8 mouse cellular contexts compared by ENCODE assay signal in the genomic region with DNA sequence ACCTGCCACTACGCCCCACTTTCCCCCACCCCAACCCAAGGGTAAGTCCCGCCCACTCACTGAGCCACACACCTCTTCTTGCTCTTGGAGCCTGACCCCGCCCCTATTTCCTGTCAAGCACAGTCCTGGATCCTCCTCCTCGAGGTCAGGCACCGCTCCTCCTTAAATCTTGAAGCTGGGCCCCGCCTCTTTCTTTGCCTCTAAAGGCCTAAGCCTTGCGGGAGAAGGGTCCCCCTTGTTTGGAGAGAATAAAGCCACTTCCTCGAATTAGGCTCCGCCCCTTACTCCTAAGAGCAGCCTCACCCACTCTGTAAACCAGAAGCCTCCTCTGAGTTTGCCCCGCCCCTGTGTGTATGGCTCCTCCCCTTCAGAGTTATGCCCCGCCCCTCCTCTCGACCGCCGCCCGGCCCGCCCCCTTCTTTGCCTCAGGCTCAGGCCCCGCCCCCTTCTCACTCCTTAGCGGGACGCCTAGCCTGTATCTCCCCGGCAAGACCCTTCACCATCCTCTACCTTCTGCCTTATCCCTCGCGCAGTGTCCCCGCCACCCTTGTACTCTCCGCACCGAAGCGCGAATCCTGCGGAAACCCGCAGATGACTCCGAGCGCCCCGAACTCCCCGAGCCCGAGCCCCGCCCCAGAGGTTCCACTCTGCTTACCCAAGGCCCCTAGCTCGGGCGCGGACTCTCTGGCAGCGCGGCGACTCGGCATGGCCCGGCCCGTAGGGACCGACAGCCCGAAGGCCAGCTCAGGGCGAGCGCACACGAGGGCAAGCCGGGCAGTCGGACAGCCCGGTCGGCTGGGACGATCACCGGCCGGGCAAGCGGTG. TPM values are rescaled to one million over a fixed set of nuclear protein-coding genes. Genes with fewer than 3 reads are reported as not detected.
DNase-seq lines count a peak whose midpoint lies in the region; ATAC-seq lines count a peak whose summit lies in the region.

No protein-coding gene starts in this region.

- H3K27me3 ChIP-seq in heart, embryonic 14.5 days (ENCODE audit: control insufficient read depth, insufficient read depth, low read length): no peaks in the 10 kb centered on the region
- no peaks in the 10 kb centered on the region; the same call in 1 of the 2 replicates for H3K27me3 ChIP-seq in liver, embryonic 13.5 days
- H3K27me3 ChIP-seq in stomach, embryonic 16.5 days (ENCODE audit: control insufficient read depth, insufficient read depth, low read length): no peaks in the 10 kb centered on the region

- peak overlapping the region; percentile 72 for H3K9ac ChIP-seq in heart, embryonic 14.5 days (ENCODE audit: low read length)
- H3K9ac ChIP-seq in liver, embryonic 13.5 days: peak overlapping the region; percentile 72
- H3K9ac ChIP-seq in stomach, embryonic 16.5 days (ENCODE audit: low read length): peak overlapping the region; percentile 71

- 1% methylated on average over 50 of the region's 57 CpGs for WGBS in heart, embryonic 14.5 days
- WGBS in liver, embryonic 13.5 days (ENCODE audit: insufficient replicate concordance): under 1% methylated on average over 55 of the region's 57 CpGs
- WGBS in stomach, embryonic 16.5 days: under 1% methylated on average over 57 of the region's 57 CpGs

- peak overlapping the region; percentile 96 for H3K4me2 ChIP-seq in heart, embryonic 14.5 days (ENCODE audit: low read length)
- peak overlapping the region; percentile 100 for H3K4me2 ChIP-seq in liver, embryonic 13.5 days
- H3K4me2 ChIP-seq in stomach, embryonic 16.5 days (ENCODE audit: low read depth, low read length): peak overlapping the region; percentile 96

- peak; percentile 75 for DNase-seq in c-Kit-negative CD71-positive TER-119-positive erythroid progenitor cells, embryonic 14.5 days (ENCODE audit: low read depth, low spot score)
- peak; percentile 93 for DNase-seq in fibroblast of lung, adult 2 months (ENCODE audit: low read depth)
- DNase-seq in kidney, postnatal 14 days: peak; percentile 98
- DNase-seq in liver, embryonic 13.5 days: peak; percentile 90
- DNase-seq in neural tube, embryonic 10.5 days (ENCODE audit: extremely low spot score, low spot score): peak; percentile 90

- H3K4me3 ChIP-seq in heart, embryonic 14.5 days (ENCODE audit: control insufficient read depth in 1 of 2, insufficient read depth in 1 of 2, low read depth in 1 of 2, low read length in 2 of 2): peak overlapping the region; percentile 83 to 88
- peak overlapping the region; percentile 82 for H3K4me3 ChIP-seq in liver, embryonic 13.5 days (replicated peaks)
- H3K4me3 ChIP-seq in stomach, embryonic 16.5 days (replicated peaks; ENCODE audit: low read length): peak overlapping the region; percentile 60

- no peaks in the 10 kb centered on the region for H3K9me3 ChIP-seq in heart, embryonic 14.5 days (ENCODE audit: control insufficient read depth, low read length)
- no peaks in the 10 kb centered on the region for H3K9me3 ChIP-seq in liver, embryonic 13.5 days (replicated peaks)
- H3K9me3 ChIP-seq in stomach, embryonic 16.5 days (replicated peaks; ENCODE audit: control insufficient read depth, low read length): no peaks in the 10 kb centered on the region

- ATAC-seq in CD4-positive, CD25-positive, alpha-beta regulatory T cell, adult 4 months: peak; percentile 87
- ATAC-seq in heart, embryonic 14.5 days (ENCODE audit: insufficient number of reproducible peaks, insufficient read depth, low FRiP score, low read depth): peak; percentile 84
- ATAC-seq in liver, embryonic 13.5 days (ENCODE audit: low read depth): peak; percentile 74
- peak; percentile 92 for ATAC-seq in stomach, embryonic 16.5 days (ENCODE audit: insufficient read depth, low FRiP score)

- peaks cover 0 to 2% of the 10 kb centered on the region in 2 experiments; a peak in 1 of 4 replicates for H3K4me1 ChIP-seq in heart, embryonic 14.5 days (ENCODE audit: control insufficient read depth in 2 of 2, insufficient read depth in 2 of 2, low read length in 2 of 2)
- peaks cover 51% of the 10 kb centered on the region for H3K4me1 ChIP-seq in liver, embryonic 13.5 days (replicated peaks)
- 0 out of 2 replicates have a peak, but pooled peaks cover 4% of the 10 kb centered on the region for H3K4me1 ChIP-seq in stomach, embryonic 16.5 days (ENCODE audit: control insufficient read depth, insufficient read depth, low read length)

- H3K36me3 ChIP-seq in heart, embryonic 14.5 days (ENCODE audit: control insufficient read depth, insufficient read depth, low read length): peaks cover 20% of the 10 kb centered on the region
- H3K36me3 ChIP-seq in liver, embryonic 13.5 days: peaks cover 21% of the 10 kb centered on the region
- peaks cover 9% of the 10 kb centered on the region for H3K36me3 ChIP-seq in stomach, embryonic 16.5 days (ENCODE audit: control insufficient read depth, insufficient read depth, low read length)

- peak overlapping the region; percentile 86 to 92 for H3K27ac ChIP-seq in heart, embryonic 14.5 days (replicated peaks in 1 of 2; ENCODE audit: control insufficient read depth in 1 of 2, insufficient read depth in 1 of 2, low read depth in 2 of 2, low read length in 2 of 2)
- H3K27ac ChIP-seq in liver, embryonic 13.5 days: peak overlapping the region; percentile 83
- peak overlapping the region; percentile 91 for H3K27ac ChIP-seq in stomach, embryonic 16.5 days (ENCODE audit: low read length)

RNA-seq across cellular contexts. Expression of a gene that starts 0.5 kb away (rescaled TPM):
- 10 to 100 TPM; 12.7 to 14.8 TPM for polyA plus RNA-seq in CD4-positive, CD25-positive, alpha-beta regulatory T cell, adult 4 months (2017; shearing (Covaris generic))
- 4.8 and 6.1 TPM in 2 replicates for polyA plus RNA-seq in heart, embryonic 14.5 days (2014; fragmentation: Nextera tagmentation; extraction: Ambion mirVana)
- polyA plus RNA-seq in liver, embryonic 13.5 days (2015; fragmentation: Nextera tagmentation; extraction: Ambion mirVana): 1.6 and 1.7 TPM in 2 replicates
- polyA plus RNA-seq in stomach, embryonic 16.5 days (2015; fragmentation: Nextera tagmentation; extraction: Ambion mirVana): 9.0 and 11.3 TPM in 2 replicates

RNA-seq across cellular contexts. Expression of a gene that starts 24.5 kb away (rescaled TPM):
- 1 to 10 TPM; 9.0 to 9.4 TPM for polyA plus RNA-seq in CD4-positive, CD25-positive, alpha-beta regulatory T cell, adult 4 months (2017; shearing (Covaris generic))
- polyA plus RNA-seq in heart, embryonic 14.5 days (2014; fragmentation: Nextera tagmentation; extraction: Ambion mirVana): 26.6 and 29.2 TPM in 2 replicates
- 14.3 and 15.7 TPM in 2 replicates for polyA plus RNA-seq in liver, embryonic 13.5 days (2015; fragmentation: Nextera tagmentation; extraction: Ambion mirVana)
- polyA plus RNA-seq in stomach, embryonic 16.5 days (2015; fragmentation: Nextera tagmentation; extraction: Ambion mirVana): 28.6 and 35.2 TPM in 2 replicates

RNA-seq across cellular contexts. Expression of a gene that starts 36.1 kb away (rescaled TPM):
- polyA plus RNA-seq in CD4-positive, CD25-positive, alpha-beta regulatory T cell, adult 4 months (2017; shearing (Covaris generic)): 10 to 100 TPM; 24.4 to 28.1 TPM
- polyA plus RNA-seq in heart, embryonic 14.5 days (2014; fragmentation: Nextera tagmentation; extraction: Ambion mirVana): 87.6 and 98.6 TPM in 2 replicates
- 45.2 and 51.0 TPM in 2 replicates for polyA plus RNA-seq in liver, embryonic 13.5 days (2015; fragmentation: Nextera tagmentation; extraction: Ambion mirVana)
- polyA plus RNA-seq in stomach, embryonic 16.5 days (2015; fragmentation: Nextera tagmentation; extraction: Ambion mirVana): 58.2 and 59.4 TPM in 2 replicates

RNA-seq across cellular contexts. Expression of a gene that starts 49.0 kb away (rescaled TPM):
- polyA plus RNA-seq in CD4-positive, CD25-positive, alpha-beta regulatory T cell, adult 4 months (2017; shearing (Covaris generic)): not detected
- polyA plus RNA-seq in heart, embryonic 14.5 days (2014; fragmentation: Nextera tagmentation; extraction: Ambion mirVana): 0.57 and 2.2 TPM in 2 replicates
- polyA plus RNA-seq in liver, embryonic 13.5 days (2015; fragmentation: Nextera tagmentation; extraction: Ambion mirVana): 568 and 648 TPM in 2 replicates
- 80.5 and 93.2 TPM in 2 replicates for polyA plus RNA-seq in stomach, embryonic 16.5 days (2015; fragmentation: Nextera tagmentation; extraction: Ambion mirVana)

RNA-seq across cellular contexts. Expression of a gene that starts 51.4 kb away (rescaled TPM):
- polyA plus RNA-seq in CD4-positive, CD25-positive, alpha-beta regulatory T cell, adult 4 months (2017; shearing (Covaris generic)): 100 to 1,000 TPM in 1 of 2 experiments, 10 to 100 TPM in 1; 91.0 to 100 TPM
- polyA plus RNA-seq in heart, embryonic 14.5 days (2014; fragmentation: Nextera tagmentation; extraction: Ambion mirVana): 140 and 144 TPM in 2 replicates
- polyA plus RNA-seq in liver, embryonic 13.5 days (2015; fragmentation: Nextera tagmentation; extraction: Ambion mirVana): 84.9 and 92.7 TPM in 2 replicates
- 141 and 153 TPM in 2 replicates for polyA plus RNA-seq in stomach, embryonic 16.5 days (2015; fragmentation: Nextera tagmentation; extraction: Ambion mirVana)

Comparison
In these comparisons a context has a peak if more than half of its experiments do, and no peak if none do; other contexts are left out.
1. Peak in every context shown above with its lines: DNase-seq, ATAC-seq, H3K4me3 ChIP-seq and H3K27ac ChIP-seq.